Mouse (Mus musculus): Measurements from ENCODE around the gene Tmem132d. TPM values are rescaled to one million over a fixed set of nuclear protein-coding genes. Genes with fewer than 3 reads are reported as not detected.

Gene Tmem132d
- polyA plus RNA-seq, 1 experiment from 2014 or later: 0.54 TPM

GRCm38 (mm10) chr5:128436909-128437308 lies 4.0 kb upstream of the Tmem132d start:
- 15% methylated on average over 9 of the region's 9 CpGs for WGBS
- no peaks in the 10 kb centered on the region for H3K9me3 ChIP-seq
- peaks cover 25% of the 10 kb centered on the region for H3K4me1 ChIP-seq (replicated peaks)
- no peak overlapping the region for H3K4me3 ChIP-seq
- peak; percentile 57 for DNase-seq (ENCODE audit: low spot score)
- H3K27me3 ChIP-seq (ENCODE audit: insufficient read depth, poor library complexity, severe bottlenecking): peaks cover 91% of the 10 kb centered on the region
- H3K36me3 ChIP-seq: no peaks in the 10 kb centered on the region
- no peak overlapping the region for H3K27ac ChIP-seq

- DNase-seq (ENCODE audit: low spot score): no peak
- WGBS: 74% methylated on average over 5 of the region's 5 CpGs
- Histone ChIP-seq H3K27me3 (ENCODE audit: insufficient read depth, poor library complexity, severe bottlenecking) (peaks cover 91% of the 10 kb centered on the region), H3K9me3 (no peaks in the 10 kb centered on the region), H3K36me3 (no peaks in the 10 kb centered on the region), H3K27ac (no peak overlapping the region), H3K4me3 (no peak overlapping the region), H3K4me1 (replicated peaks) (peaks cover 26% of the 10 kb centered on the region)
These were observed 2.8 kb upstream of the Tmem132d start for GRCm38 (mm10) chr5:128435683-128436082.

- Histone ChIP-seq H3K9me3 (no peaks in the 10 kb centered on the region), H3K4me3 (no peak overlapping the region), H3K27ac (no peak overlapping the region), H3K4me1 (replicated peaks) (peaks cover 28% of the 10 kb centered on the region), H3K27me3 (ENCODE audit: insufficient read depth, poor library complexity, severe bottlenecking) (peaks cover 94% of the 10 kb centered on the region), H3K36me3 (no peaks in the 10 kb centered on the region)
- WGBS: 28% methylated on average over 9 of the region's 9 CpGs
- no peak for DNase-seq (ENCODE audit: low spot score)
These were observed 909 bp upstream of the Tmem132d start for GRCm38 (mm10) chr5:128433786-128434185.

- H3K36me3 ChIP-seq: no peaks in the 10 kb centered on the region
- H3K27me3 ChIP-seq (ENCODE audit: insufficient read depth, poor library complexity, severe bottlenecking): peaks cover 81% of the 10 kb centered on the region
- DNase-seq (ENCODE audit: low spot score): peak; percentile 31
- H3K9me3 ChIP-seq: no peaks in the 10 kb centered on the region
- under 1% methylated on average over 37 of the region's 37 CpGs for WGBS
- H3K4me3 ChIP-seq: peak overlapping the region; percentile 59
- H3K4me1 ChIP-seq (replicated peaks): peaks cover 28% of the 10 kb centered on the region
- peak overlapping the region; percentile 69 for H3K27ac ChIP-seq
These were observed 455 bp downstream of the Tmem132d start for GRCm38 (mm10) chr5:128432422-128432821.

GRCm38 (mm10) chr5:128424636-128425035 lies 8.2 kb downstream of the Tmem132d start:
- WGBS: 81% methylated on average over 4 of the region's 4 CpGs

GRCm38 (mm10) chr5:128424213-128424612 lies 8.7 kb downstream of the Tmem132d start:
- 86% methylated on average over 2 of the region's 2 CpGs for WGBS
- Histone ChIP-seq H3K27ac (no peak overlapping the region), H3K27me3 (ENCODE audit: insufficient read depth, poor library complexity, severe bottlenecking) (0 out of 2 replicates have a peak, but pooled peaks cover 1% of the 10 kb centered on the region), H3K9me3 (peaks cover 9% of the 10 kb centered on the region; the same call in 1 of the 2 replicates), H3K4me3 (no peak overlapping the region), H3K36me3 (no peaks in the 10 kb centered on the region), H3K4me1 (replicated peaks) (no peaks in the 10 kb centered on the region)
- DNase-seq (ENCODE audit: low spot score): no peak

More at GRCm38 (mm10) chr5:128424636-128425035, 8.2 kb downstream of the Tmem132d start:
- no peak for DNase-seq (ENCODE audit: low spot score)
- Histone ChIP-seq H3K27ac (no peak overlapping the region), H3K27me3 (ENCODE audit: insufficient read depth, poor library complexity, severe bottlenecking) (peaks cover 5% of the 10 kb centered on the region; the same call in 1 of the 2 replicates), H3K4me1 (replicated peaks) (no peaks in the 10 kb centered on the region), H3K9me3 (peaks cover 9% of the 10 kb centered on the region; the same call in 1 of the 2 replicates), H3K4me3 (no peak overlapping the region), H3K36me3 (no peaks in the 10 kb centered on the region)

GRCm38 (mm10) chr5:128422090-128422489 lies 10.8 kb downstream of the Tmem132d start:
- Histone ChIP-seq H3K27me3 (ENCODE audit: insufficient read depth, poor library complexity, severe bottlenecking) (no peaks in the 10 kb centered on the region), H3K36me3 (no peaks in the 10 kb centered on the region), H3K27ac (no peak overlapping the region), H3K4me3 (no peak overlapping the region), H3K4me1 (replicated peaks) (0 out of 2 replicates have a peak, but pooled peaks cover 3% of the 10 kb centered on the region), H3K9me3 (peaks cover 9% of the 10 kb centered on the region; the same call in 1 of the 2 replicates)
- WGBS: 94% methylated on average over 2 of the region's 2 CpGs
- DNase-seq (ENCODE audit: low spot score): no peak

GRCm38 (mm10) chr5:128418149-128418710 lies 14.6 kb downstream of the Tmem132d start:
- Histone ChIP-seq H3K9me3 (peaks cover 9% of the 10 kb centered on the region; the same call in 1 of the 2 replicates), H3K36me3 (no peaks in the 10 kb centered on the region), H3K4me1 (replicated peaks) (0 out of 2 replicates have a peak, but pooled peaks cover 3% of the 10 kb centered on the region), H3K27ac (no peak overlapping the region), H3K4me3 (no peak overlapping the region), H3K27me3 (ENCODE audit: insufficient read depth, poor library complexity, severe bottlenecking) (no peaks in the 10 kb centered on the region)
- no peak for DNase-seq (ENCODE audit: low spot score)
- WGBS: 70% methylated on average over 11 of the region's 11 CpGs

GRCm38 (mm10) chr5:128414056-128414455 lies 18.8 kb downstream of the Tmem132d start:
- no peak overlapping the region for H3K4me3 ChIP-seq
- WGBS: 65% methylated on average over 8 of the region's 8 CpGs
- H3K9me3 ChIP-seq: no peaks in the 10 kb centered on the region
- H3K36me3 ChIP-seq: no peaks in the 10 kb centered on the region
- H3K27ac ChIP-seq: no peak overlapping the region
- no peak for DNase-seq (ENCODE audit: low spot score)
- 0 out of 2 replicates have a peak, but pooled peaks cover 3% of the 10 kb centered on the region for H3K4me1 ChIP-seq (replicated peaks)
- no peaks in the 10 kb centered on the region for H3K27me3 ChIP-seq (ENCODE audit: insufficient read depth, poor library complexity, severe bottlenecking)

- H3K4me3 ChIP-seq: no peak overlapping the region
- H3K4me1 ChIP-seq (replicated peaks): no peaks in the 10 kb centered on the region
- DNase-seq (ENCODE audit: low spot score): no peak
- H3K9me3 ChIP-seq: no peaks in the 10 kb centered on the region
- WGBS: 85% methylated on average over 6 of the region's 6 CpGs
- no peaks in the 10 kb centered on the region for H3K27me3 ChIP-seq (ENCODE audit: insufficient read depth, poor library complexity, severe bottlenecking)
- H3K36me3 ChIP-seq: no peaks in the 10 kb centered on the region
- H3K27ac ChIP-seq: no peak overlapping the region
These were observed 20.6 kb downstream of the Tmem132d start for GRCm38 (mm10) chr5:128412306-128412705.

- no peaks in the 10 kb centered on the region for H3K36me3 ChIP-seq
- DNase-seq (ENCODE audit: low spot score): no peak
- H3K27me3 ChIP-seq (ENCODE audit: insufficient read depth, poor library complexity, severe bottlenecking): no peaks in the 10 kb centered on the region
- no peaks in the 10 kb centered on the region for H3K4me1 ChIP-seq (replicated peaks)
- 83% methylated on average over 9 of the region's 9 CpGs for WGBS
- peaks cover 5% of the 10 kb centered on the region; the same call in 1 of the 2 replicates for H3K9me3 ChIP-seq
- no peak overlapping the region for H3K4me3 ChIP-seq
- no peak overlapping the region for H3K27ac ChIP-seq
These were observed 25.3 kb downstream of the Tmem132d start for GRCm38 (mm10) chr5:128407546-128407945.

GRCm38 (mm10) chr5:128405071-128405470 lies 27.8 kb downstream of the Tmem132d start:
- no peak overlapping the region for H3K4me3 ChIP-seq
- no peak overlapping the region for H3K27ac ChIP-seq
- WGBS: 95% methylated on average over 8 of the region's 8 CpGs
- H3K27me3 ChIP-seq (ENCODE audit: insufficient read depth, poor library complexity, severe bottlenecking): no peaks in the 10 kb centered on the region
- no peak for DNase-seq (ENCODE audit: low spot score)
- no peaks in the 10 kb centered on the region for H3K36me3 ChIP-seq
- H3K9me3 ChIP-seq: peaks cover 5% of the 10 kb centered on the region; the same call in 1 of the 2 replicates
- H3K4me1 ChIP-seq (replicated peaks): no peaks in the 10 kb centered on the region

- DNase-seq (ENCODE audit: low spot score): no peak
- no peak overlapping the region for H3K4me3 ChIP-seq
- 89% methylated on average over 3 of the region's 3 CpGs for WGBS
- no peak overlapping the region for H3K27ac ChIP-seq
- no peaks in the 10 kb centered on the region for H3K36me3 ChIP-seq
- H3K4me1 ChIP-seq (replicated peaks): no peaks in the 10 kb centered on the region
- no peaks in the 10 kb centered on the region for H3K27me3 ChIP-seq (ENCODE audit: insufficient read depth, poor library complexity, severe bottlenecking)
- peaks cover 5% of the 10 kb centered on the region; the same call in 1 of the 2 replicates for H3K9me3 ChIP-seq
These were observed 28.7 kb downstream of the Tmem132d start for GRCm38 (mm10) chr5:128404223-128404622.

All from hindbrain, embryonic 10.5 days (tissue).